Mouse (Mus musculus): Measurements from ENCODE around the gene Rreb1.

GRCm38 (mm10) chr13:37760013-37760342, 18.2 kb upstream of the Rreb1 start:
- TF ChIP-seq CTCF (IDR thresholded peaks at IDR 0.05; ENCODE audit: control insufficient read depth, insufficient read depth, insufficient replicate concordance, low read depth, low read length) (no peak), POLR2A (IDR thresholded peaks at IDR 0.05; ENCODE audit: control insufficient read depth, low read depth, low read length) (no peak)
